Mouse (Mus musculus) induced T-regulatory cell, adult 2 months (primary cell): ENCODE measurements around the gene Fam228b.
"Not testable (repeated sequence)": the region's sequence is repeated elsewhere in the genome, so short reads cannot be mapped to it uniquely, and the experiment has no call there.

Source experiments
- DNase-seq: peaks from one replicate; pipeline ENCODE4 v3.0.0-alpha.2; 2012; ENCODE audit warnings: low read depth

Gene Fam228b

DNA sequence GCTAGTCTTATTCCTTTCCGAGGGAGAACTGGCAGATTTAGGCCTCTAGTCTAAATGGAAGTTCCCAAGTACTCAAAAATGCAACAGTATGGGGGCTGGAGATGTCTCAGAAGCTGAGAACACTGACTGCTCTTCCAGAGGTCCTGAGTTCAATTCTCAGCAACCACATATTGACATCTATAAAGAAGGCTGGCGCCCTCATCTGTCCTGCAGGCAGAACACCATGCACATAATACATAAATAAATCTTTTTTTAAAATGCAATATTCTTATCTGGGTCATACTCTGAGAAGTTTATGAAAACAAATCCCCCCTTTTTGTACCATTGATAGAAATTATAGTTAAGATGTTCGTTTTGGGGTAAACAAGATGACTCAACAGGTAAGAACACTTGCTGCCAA lies 26.9 kb downstream of the Fam228b start:
- peak; percentile 10 for DNase-seq

DNA sequence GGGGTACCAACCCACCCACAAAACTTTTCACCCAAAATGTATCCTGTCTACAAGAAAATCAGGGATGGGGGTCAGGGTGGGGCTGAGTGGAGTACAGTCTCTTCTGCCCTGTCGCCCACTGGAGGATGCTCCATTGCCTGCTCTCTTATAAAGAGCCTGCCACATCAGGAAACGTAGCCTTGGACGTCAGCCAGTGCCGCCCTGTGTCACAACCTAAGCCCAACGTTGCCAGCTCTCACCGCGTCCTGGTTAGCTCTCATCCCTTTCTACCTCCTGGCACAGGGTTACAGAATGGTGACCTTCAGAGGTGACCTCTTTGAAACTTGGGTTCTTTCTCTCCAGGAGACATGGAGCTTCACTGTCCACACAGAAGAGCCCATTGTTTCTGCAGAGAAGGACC lies 28.2 kb downstream of the Fam228b start:
- DNase-seq, result no peak

DNA sequence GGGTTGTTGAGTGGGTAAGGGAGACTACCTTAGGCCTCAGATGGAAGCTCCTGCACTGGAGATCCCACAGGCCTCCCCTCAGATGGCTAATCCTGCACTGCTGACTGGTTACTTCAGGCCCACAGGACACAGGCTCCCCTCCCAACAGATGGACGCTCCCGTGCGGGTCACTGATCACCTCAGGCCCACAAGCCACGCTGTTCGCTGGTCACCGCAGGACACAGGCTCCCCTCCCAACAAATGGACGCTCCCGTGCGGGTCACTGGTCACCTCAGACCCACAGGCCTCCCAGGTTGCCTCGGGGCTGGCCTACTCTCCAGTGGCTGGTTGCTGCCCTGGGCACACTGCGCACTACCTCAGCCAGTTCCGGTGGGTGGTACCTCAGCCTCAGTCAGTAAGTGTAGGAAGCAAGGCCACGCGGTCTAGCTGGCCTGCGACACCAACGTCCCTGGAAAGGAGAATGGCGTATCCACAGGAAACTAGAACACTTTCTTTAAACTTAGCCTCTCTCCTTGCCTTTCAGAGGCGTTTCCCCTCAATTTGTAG lies 31.0 kb downstream of the Fam228b start, which contains the start of gene Fam228a:
Gene Fam228a, minus strand, starts transcription at position 400 of the 546 bp plus-strand sequence.
- DNase-seq, result no peak

DNA sequence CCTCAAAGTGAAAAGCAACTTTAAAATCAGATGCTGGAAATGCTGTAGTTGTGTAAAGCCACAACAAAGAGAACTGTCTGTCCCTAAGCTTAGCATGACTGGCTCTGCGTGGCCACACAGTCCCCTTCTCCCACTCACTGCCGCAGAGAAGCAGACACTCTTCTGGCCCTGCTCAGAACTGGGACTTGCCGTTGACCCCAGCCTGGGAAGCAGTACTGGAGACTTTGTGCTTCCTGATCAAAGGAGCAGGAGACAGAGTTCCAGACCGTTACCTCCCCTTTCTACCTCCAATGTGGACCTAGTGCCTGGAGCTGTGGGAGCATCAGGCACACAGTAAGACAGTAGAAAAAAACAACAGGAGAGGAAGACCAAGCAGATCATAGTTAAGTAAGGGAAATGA lies 36.7 kb downstream of the Fam228b start:
- DNase-seq, result no peak

DNA sequence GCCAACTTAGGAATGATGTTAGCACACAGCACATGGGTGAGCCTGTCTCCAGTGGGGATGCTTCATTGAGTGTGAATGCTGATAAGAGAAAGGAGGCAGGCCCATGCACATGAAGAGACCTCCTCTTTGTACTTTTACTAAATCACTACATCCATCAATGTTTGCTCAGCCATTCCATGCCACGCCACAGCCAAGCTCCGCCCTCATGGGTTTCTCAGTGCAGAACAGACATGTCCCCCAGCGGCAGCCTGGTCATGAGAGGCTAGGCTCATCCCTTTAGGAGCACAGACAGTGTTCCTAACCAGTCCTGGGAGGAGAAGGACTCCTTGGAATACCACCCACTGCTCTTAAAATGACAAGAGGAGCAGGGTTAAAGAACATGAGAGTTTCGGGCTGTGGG lies 37.4 kb downstream of the Fam228b start:
- DNase-seq, result no peak

DNA sequence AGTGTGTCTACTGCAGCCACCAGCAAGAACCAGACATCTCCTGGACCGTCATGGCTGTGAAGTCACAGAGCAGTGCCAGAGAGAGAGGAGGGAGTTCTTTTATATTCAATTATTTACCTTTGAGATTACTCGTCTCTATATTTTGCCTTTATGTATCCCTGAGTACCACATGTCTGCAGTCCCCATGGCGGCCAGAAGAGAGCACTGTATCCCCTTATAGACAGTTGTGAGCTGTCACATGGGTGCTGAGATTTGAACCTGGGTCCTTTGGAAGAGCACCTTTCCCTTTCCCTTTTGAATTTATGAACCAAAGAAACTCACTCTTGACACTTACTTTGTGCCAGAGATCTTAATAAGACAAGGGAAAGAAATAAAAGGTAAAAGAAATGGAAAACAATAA lies 39.9 kb downstream of the Fam228b start:
- peak; percentile 35 for DNase-seq

DNA sequence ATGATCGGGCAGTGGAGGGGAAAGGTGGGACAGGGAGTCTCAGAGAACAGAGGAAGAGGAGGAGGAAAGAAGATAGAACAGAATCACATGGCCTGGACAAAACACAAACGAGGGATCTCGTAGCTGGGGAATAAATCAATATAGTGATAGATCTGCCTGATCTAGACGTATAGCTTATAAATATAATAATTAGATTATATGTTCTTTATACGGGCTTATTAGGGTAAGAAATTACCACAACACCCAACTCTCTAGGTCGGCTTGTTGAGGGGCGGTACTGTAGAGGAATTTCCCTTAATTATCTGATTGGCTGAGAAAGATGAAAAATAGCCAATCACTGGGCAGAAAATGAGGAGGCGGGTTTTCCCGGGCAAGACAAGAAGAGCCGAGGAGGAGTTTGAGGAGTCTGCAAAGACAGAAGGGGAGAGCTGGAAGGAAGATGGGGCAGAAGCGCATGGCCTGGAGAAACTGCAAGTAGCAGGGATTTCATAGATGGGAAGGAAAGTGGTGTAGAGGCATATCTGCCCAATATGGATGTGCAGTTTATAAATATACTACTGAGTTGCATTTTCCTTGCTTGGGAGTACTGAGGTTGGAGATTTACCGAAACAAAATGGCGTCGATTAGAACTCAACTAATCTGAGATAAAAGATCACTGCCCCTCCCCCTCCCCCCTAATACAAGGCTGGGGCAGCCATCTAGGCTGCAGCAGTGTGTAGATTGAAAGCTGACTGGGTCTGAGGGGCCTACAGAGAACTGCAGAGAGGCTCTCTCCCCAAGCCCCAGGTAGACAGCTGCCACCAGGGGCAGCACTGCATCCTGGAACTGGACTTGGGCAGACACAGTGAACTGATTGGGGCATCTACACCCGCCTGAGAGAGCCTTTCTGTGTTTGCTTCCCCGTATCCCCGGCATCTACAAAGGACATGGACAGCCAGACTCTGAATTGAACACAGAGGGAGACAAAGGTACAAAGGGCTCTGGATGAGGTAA lies 49.0 kb downstream of the Fam228b start:
- peak; percentile 16 for DNase-seq

DNA sequence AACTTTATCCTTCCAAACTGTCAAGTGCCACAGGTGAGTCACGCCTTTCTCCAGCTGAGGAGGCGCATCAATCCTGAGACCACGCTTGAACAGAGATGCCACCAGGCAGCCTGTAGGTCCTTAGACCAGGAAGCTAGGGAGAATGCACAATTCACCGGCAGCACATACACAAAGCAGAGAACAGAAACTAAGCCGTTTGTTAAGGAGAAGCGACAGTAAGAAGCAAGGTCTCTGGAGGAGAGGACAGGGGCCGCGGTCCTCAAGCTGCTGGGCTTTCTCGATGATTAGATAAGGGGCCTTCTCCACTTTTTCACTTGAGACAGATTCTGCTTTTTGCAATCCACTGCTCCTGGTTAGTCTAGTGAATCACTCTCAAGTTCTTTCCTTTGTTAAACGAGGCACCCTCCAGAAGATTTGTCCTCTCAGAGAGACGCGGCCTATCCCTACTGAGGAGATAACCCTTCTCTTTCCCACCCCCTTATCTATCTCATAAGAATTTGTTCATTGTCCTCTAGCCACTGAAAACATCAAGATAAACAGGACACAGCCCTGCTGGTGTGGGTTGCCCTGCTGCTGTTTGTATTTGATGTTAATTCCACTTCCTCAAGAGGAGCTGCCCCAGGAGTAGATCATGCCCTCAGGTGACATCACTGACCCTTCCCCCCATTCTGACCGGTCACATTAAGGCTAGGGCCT lies 49.9 kb downstream of the Fam228b start:
- no peak for DNase-seq

DNA sequence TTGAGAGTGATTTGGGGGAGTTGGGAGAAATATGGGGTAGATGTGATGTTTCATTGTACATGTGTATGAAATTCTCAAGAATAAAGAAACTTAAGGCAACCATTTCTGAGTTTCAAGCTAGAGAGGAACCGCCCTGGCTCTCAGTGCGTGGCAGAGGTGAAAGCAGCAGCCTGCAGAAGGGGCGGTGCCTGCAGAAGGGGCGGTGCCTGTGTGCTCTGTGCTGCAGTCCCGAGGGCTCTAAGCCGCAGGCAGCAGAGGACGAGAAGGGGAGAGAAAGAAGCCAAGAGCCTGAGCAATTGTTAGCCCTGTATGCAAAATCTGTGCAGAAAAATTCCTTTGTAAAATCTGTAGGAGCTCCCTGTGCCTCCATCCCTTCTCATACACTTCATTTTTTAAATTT lies 51.6 kb downstream of the Fam228b start:
- peak; percentile 47 for DNase-seq

DNA sequence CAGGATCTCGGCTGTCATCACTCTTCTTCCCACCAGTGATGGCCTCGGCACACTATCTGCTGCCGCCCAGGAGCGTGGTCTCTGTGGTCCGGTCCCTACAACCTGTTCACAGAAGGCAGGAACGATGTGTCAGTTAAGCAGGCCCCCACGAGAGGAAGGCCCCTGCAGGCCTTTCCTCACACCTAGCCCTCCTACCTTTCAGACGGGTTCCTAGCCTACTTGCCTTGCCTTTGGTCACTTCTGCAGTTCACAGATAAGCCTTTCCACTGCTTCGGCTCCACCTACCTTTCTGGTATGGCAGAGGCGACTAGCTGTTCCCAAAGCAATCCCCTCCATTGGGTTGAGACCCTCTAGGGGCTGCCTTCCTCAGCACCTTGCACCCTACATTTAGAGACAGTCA lies 53.5 kb downstream of the Fam228b start:
- no peak for DNase-seq

DNA sequence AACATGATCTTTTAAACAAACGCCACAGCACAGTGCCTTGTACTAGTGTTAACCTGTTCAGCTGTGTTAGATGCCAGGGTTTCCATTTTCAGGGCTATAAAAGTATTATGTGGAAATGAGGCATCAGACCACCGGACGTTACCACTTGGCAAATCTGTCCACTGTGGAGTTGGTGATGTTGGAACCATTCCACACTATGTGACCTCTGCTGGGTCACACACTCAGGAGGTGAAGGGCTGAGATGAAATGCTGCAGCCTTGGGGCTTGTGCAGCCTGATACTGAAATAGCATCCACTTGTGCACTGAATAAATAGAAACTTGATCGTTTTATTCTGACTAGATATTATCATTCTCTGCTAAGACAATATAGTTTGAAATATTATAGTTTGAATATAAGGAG lies 55.7 kb downstream of the Fam228b start:
- no peak for DNase-seq

DNA sequence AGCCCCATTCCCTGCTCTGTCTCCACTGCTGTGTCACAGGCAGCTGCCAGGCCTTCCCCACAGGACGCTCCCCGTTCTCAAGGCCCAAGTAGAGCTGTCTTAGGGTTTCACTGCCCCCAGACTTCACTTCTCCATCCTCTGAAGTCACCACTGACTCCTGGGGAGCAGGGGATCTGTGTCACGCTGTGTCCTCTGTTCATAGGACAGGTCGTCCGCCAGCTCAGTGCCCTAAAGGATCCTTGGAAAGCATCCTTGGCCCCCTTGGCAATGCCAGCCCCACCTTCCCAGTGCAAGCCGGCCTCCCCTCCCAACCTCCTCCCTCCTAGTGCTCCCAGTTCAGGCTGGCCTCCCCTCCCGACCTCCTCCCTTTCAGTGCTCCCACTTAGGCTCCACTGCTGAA lies 59.1 kb downstream of the Fam228b start:
- DNase-seq, result no peak

DNA sequence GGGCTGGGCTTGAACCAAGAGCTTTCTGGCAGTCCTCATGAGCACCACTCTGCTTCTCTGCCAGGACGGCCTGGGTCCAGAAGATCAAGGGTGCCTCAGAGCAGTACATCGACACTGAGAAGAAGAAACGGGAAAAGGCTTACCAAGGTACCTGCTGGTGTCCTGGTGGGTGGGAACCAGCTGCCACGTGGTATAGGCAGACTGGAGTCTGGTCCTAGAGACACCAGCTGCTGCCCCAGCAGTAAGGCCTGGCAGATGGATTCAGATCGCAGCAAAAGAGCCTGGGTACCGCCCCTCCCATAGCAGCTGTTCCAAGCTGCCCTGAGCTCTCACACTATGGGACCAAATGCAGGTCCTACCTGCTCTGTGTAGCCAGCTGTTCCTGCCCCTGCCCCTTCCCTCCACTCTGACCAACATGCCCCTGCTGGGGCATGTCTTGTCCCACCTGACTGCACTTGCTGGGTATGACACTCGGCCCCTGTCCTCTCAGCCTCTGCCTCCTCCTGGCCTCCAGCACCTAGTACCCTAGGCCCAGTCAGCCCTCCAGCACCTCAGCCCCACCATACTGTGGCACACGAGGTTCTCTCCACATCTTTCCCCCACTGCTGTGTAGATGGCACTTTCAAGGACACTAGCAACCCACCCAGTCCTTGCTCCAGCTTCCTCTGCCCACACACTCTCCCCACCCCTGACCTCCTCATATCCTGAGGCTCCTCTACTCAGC lies 60.0 kb downstream of the Fam228b start:
- no peak for DNase-seq

DNA sequence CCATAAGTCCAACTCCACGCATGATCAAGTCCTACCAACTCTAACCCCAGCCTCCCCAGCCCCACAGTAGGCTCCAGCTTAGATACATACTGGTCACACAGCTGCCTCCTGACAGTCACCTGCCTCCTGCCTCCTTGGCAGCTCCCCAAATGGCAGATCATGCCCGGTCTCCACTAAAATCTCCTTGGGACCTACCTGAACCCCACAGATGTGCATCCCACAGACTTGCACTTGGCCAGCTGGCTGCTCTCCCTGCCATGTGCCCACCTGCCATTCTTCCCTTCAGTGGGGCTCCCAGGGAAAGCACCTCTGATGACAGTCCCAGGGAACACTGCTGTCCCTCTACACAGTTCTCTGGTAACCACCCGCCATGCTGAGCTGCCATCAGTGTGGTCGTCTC lies 60.8 kb downstream of the Fam228b start:
- no peak for DNase-seq

DNA sequence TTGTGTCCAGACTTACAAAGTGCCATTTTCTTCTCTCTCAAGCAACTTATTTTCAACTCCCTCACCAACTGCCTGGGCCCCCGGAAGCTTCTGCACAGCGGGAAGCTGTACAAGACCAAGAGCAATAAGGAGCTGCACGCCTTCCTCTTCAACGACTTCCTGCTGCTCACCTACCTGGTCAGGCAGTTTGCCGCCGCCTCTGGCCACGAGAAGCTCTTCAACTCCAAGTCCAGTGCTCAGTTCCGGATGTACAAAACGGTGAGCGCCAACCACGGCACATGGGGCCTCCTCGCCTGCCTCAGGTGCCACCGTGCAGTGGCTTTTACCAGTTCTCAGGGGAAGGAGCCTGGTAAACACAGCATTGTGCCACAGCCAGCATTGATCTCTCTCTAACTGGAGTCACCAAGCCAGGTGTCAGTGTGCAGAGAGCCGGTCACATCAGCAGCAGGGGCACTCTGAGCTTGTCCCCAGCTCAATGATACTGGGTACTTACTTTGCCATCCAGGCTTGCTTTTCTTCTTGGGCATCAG lies 61.5 kb downstream of the Fam228b start:
- no peak for DNase-seq

DNA sequence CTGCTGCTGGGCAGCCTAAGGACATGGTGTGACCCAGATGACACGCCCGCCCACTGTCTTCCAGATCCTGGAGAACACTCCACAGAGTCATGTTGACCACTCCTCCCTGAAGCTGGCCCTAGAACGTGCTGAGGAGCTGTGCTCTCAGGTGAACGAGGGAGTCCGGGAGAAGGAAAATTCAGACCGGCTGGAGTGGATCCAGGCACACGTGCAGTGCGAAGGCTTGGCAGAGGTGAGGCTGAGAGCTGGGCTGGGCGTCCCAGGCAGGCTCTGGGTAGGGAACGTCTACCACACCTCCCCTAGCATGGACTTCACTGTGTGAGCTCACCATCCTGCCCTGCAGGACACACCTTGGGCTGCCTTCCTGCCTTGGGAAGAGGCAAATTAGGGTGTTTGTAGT lies 62.2 kb downstream of the Fam228b start:
- no peak for DNase-seq

DNA sequence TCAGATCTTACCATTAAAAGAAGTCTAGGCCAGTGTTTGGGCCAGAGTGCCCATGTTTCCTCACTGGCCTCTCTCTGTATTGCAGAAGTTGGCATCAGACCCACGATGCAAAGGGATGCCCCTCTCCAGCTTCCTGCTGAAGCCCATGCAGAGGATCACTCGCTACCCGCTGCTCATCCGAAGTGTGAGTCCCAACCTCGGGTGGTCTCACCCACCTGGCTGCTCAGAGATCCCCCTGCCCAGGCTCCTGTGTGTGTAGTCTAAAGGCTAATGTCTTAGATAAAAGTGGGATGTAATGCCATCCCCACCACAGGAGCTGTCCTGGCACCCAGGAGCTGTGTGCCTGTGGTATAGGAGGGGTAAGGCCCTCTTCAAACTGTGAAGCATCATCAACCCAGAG lies 62.9 kb downstream of the Fam228b start:
- DNase-seq, result no peak

DNA sequence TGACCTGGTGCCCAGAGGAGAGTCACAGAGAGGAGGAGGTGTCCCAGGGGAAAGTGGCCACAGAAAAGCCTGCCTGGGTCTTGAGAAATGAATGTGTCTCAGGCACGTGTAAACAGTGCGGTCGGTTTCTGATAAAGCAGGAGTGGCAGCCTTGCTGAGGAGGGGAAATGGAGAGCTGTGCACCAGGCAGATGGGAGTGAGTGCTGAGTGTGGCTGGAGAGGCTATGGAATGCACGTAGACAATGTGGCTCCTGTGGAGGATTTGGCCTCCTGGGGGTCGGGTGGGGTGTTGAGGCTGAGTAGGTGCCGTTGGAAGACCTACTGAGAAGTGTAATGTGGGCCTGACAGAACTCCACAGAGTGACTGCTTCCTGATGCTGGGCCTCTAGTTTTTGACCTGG lies 63.4 kb downstream of the Fam228b start:
- DNase-seq, result not testable (repeated sequence)

DNA sequence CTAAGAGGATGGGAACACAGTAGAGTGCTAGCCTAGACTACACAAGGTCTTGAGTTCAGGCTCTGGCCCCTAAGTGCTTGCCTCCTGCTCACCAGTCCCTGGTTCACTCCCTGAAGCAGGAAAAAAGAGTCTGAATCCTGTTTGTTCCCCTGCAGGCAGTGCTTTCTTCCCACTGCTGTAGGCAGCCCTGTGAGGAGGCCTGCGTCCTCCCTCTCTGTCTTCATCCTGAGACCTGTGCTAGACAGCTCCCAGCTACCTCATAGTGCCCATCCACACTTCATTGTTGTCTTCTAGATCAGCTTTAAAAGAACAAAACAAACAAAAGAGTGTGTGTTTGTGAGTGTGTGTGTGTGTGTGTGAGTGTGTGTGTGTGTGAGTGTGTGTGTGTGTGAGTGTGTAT lies 74.5 kb downstream of the Fam228b start:
- no peak for DNase-seq

DNA sequence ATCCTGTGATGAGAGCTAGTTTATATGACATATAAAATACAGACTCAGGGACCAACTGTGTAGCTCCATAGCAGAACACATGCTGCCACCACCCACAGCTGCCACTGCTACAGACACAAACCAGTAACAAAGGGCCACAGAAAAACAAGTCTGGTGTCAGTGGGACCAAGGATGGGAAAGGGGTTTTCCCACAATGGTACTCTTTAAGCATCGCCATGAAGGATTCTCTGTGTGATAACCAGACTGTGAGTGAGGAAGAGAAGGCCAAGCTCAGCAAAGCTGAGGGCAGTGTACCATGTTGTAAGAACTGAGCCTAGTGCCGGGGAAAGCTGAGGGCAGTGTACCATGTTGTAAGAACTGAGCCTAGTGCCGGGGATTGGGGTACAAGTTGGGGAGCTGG lies 77.9 kb downstream of the Fam228b start:
- no peak for DNase-seq
